Mouse (Mus musculus) gastrocnemius, postnatal 10 days (tissue): ENCODE measurements around the gene Sf3b3. TPM values are rescaled to one million over a fixed set of nuclear protein-coding genes. Genes with fewer than 3 reads are reported as not detected.

Source experiments
- DNase-seq: peaks from one replicate; pipeline ENCODE4 v3.0.0; 2021; ENCODE audit warnings: mixed read lengths
- total RNA-seq, 2 experiments: library from RNA; stranded (reverse); gene quantifications; 2 replicates each; pipeline ENCODE4 v1.2.3; 2021

Sf3b3 gene
- total RNA-seq, 2 experiments from 2014 or later = 35.7 to 44.8 TPM

- DNase-seq = no peak
These were observed 1.3 kb upstream of the Sf3b3 start for GRCm38 (mm10) chr8:110847645-110848495.

GRCm38 (mm10) chr8:110847171-110847549, 573 bp upstream of the Sf3b3 start:
- DNase-seq = no peak

- no peak for DNase-seq
These were observed 674 bp downstream of the Sf3b3 start for GRCm38 (mm10) chr8:110845821-110846404.

GRCm38 (mm10) chr8:110844941-110845340, 1.6 kb downstream of the Sf3b3 start:
- no peak for DNase-seq

GRCm38 (mm10) chr8:110843207-110843606, 3.4 kb downstream of the Sf3b3 start:
- DNase-seq = no peak

GRCm38 (mm10) chr8:110842012-110842574, 4.5 kb downstream of the Sf3b3 start:
- no peak for DNase-seq

GRCm38 (mm10) chr8:110831956-110832355, 14.6 kb downstream of the Sf3b3 start:
- DNase-seq = no peak

- no peak for DNase-seq
These were observed 18.1 kb downstream of the Sf3b3 start for GRCm38 (mm10) chr8:110828511-110828910.

- DNase-seq = no peak
These were observed 21.7 kb downstream of the Sf3b3 start for GRCm38 (mm10) chr8:110824861-110825260.

GRCm38 (mm10) chr8:110821960-110822359, 24.6 kb downstream of the Sf3b3 start:
- no peak for DNase-seq

- DNase-seq = no peak
These were observed 26.3 kb downstream of the Sf3b3 start for GRCm38 (mm10) chr8:110820257-110820656.

GRCm38 (mm10) chr8:110818593-110818992, 28.0 kb downstream of the Sf3b3 start:
- DNase-seq = no peak

GRCm38 (mm10) chr8:110816990-110817389, 29.6 kb downstream of the Sf3b3 start:
- no peak for DNase-seq

- no peak for DNase-seq
These were observed 31.3 kb downstream of the Sf3b3 start for GRCm38 (mm10) chr8:110815308-110815707.

GRCm38 (mm10) chr8:110813081-110813812, 33.3 kb downstream of the Sf3b3 start:
- DNase-seq = no peak

GRCm38 (mm10) chr8:110812349-110813080, 34.1 kb downstream of the Sf3b3 start:
- DNase-seq = no peak

GRCm38 (mm10) chr8:110811793-110812192, 34.8 kb downstream of the Sf3b3 start:
- DNase-seq = no peak

GRCm38 (mm10) chr8:110811116-110811515, 35.5 kb downstream of the Sf3b3 start:
- no peak for DNase-seq

- no peak for DNase-seq
These were observed 36.0 kb downstream of the Sf3b3 start for GRCm38 (mm10) chr8:110810481-110811065.

GRCm38 (mm10) chr8:110809831-110810230, 36.8 kb downstream of the Sf3b3 start:
- no peak for DNase-seq
